Mouse (Mus musculus) heart, postnatal 0 days (tissue): ENCODE measurements around the gene Rap1gap2. TPM values are rescaled to one million over a fixed set of nuclear protein-coding genes. Genes with fewer than 3 reads are reported as not detected.

Experiments used
- ATAC-seq: fragments of 200-750 bp; cut with Nextera tagmentation; 2 replicates; pipeline ENCODE4 v1.8.0; 2017; ENCODE audit warnings: low read depth, moderate number of reproducible peaks, moderate library complexity; ENCODE audit not compliant: insufficient read depth
- DNase-seq: peaks from one replicate; pipeline ENCODE4 v3.0.0-alpha.2; 2016; ENCODE audit warnings: low spot score
- H3K27ac ChIP-seq: fragments of 300-500 bp; sonication (generic); 2 replicates; pipeline ENCODE4 v1.5.1; 2014; ENCODE audit warnings: low read depth, mild to moderate bottlenecking
- H3K27me3 ChIP-seq: fragments of 300-500 bp; sonication (generic); 2 replicates; pipeline ENCODE4 v1.6.1; 2014; ENCODE audit warnings: low read length, mixed read lengths; ENCODE audit not compliant: control insufficient read depth, insufficient read depth
- H3K36me3 ChIP-seq: fragments of 300-500 bp; sonication (generic); replicated peaks from 2 replicates; pipeline ENCODE4 v1.6.1; 2014; ENCODE audit warnings: low read length, mixed read lengths; ENCODE audit not compliant: control insufficient read depth, insufficient read depth
- H3K4me1 ChIP-seq: fragments of 300-500 bp; sonication (generic); 2 replicates; pipeline ENCODE4 v1.6.1; 2014; ENCODE audit warnings: antibody characterized with exemption; ENCODE audit not compliant: control insufficient read depth, insufficient read depth
- H3K4me2 ChIP-seq: fragments of 300-500 bp; sonication (generic); 2 replicates; pipeline ENCODE4 v1.6.1; 2014; ENCODE audit warnings: low read depth, mild to moderate bottlenecking, low read length, moderate library complexity
- H3K4me3 ChIP-seq: fragments of 300-500 bp; sonication (generic); 2 replicates; pipeline ENCODE4 v1.5.1; 2014; ENCODE audit warnings: low read depth, low read length
- H3K9ac ChIP-seq: fragments of 300-500 bp; sonication (generic); replicated peaks from 2 replicates; pipeline ENCODE4 v1.6.1; 2014; ENCODE audit warnings: low read depth, low read length, mixed read lengths
- H3K9me3 ChIP-seq: fragments of 300-500 bp; sonication (generic); replicated peaks from 2 replicates; pipeline ENCODE4 v1.6.1; 2016; ENCODE audit warnings: low read length; ENCODE audit not compliant: control insufficient read depth
- CTCF ChIP-seq: IDR thresholded peaks from 2 replicates; pipeline ENCODE4 v1.5.1; 2016; ENCODE audit warnings: antibody characterized with exemption, control low read depth, low read depth
- EP300 ChIP-seq: IDR thresholded peaks from 2 replicates; pipeline ENCODE4 v1.6.1; 2016; ENCODE audit warnings: antibody characterized with exemption, low read depth
- WGBS: fragments of 180-500 bp; shearing (Covaris S2); extraction: QIAGEN DNeasy Blood & Tissue Kit; methylation state at CpG from one replicate; pipeline ENCODE4 v1.1.7; 2014; 5-methylcytosine and 5-hydroxymethylcytosine counted together
- polyA plus RNA-seq: library from polyadenylated mRNA; unstranded; fragments of >200 nt; fragmentation: Nextera tagmentation; extraction: Ambion mirVana; gene quantifications from 2 replicates; pipeline ENCODE4 v1.2.1, GENCODE M21; 2015
- total RNA-seq: library from RNA; depleted of rRNA; stranded (reverse); fragments of >200 nt; gene quantifications from 2 replicates; pipeline ENCODE4 v1.2.3, GENCODE M21; 2014; ENCODE audit warnings: low replicate concordance

Rap1gap2 gene
- total and polyA plus RNA-seq, 2 experiments from 2014 or later = 5.6 to 16.5 TPM

GRCm38 (mm10) chr11:74524050-74524965 lies 86.4 kb downstream of the Rap1gap2 start:
- Histone ChIP-seq H3K36me3 (no peaks in the 10 kb centered on the region), H3K4me3 (no peak overlapping the region), H3K27me3 (peaks cover 17% of the 10 kb centered on the region; the same call in 1 of the 2 replicates), H3K9ac (no peak overlapping the region), H3K4me1 (peaks cover 24% of the 10 kb centered on the region), H3K9me3 (no peaks in the 10 kb centered on the region), H3K27ac (no peak overlapping the region), H3K4me2 (no peak overlapping the region)
- DNase-seq = no peak
- WGBS = 61% methylated on average over 9 of the region's 9 CpGs
- no peak for ATAC-seq
- no peak for TF ChIP-seq EP300
- TF ChIP-seq CTCF = no peak

GRCm38 (mm10) chr11:74523210-74523951 lies 87.3 kb downstream of the Rap1gap2 start:
- Histone ChIP-seq H3K9ac (peak overlapping the region; percentile 49; the same call in 1 of the 2 replicates), H3K27ac (peak overlapping the region; percentile 36), H3K4me2 (peak overlapping the region; percentile 92), H3K27me3 (peaks cover 17% of the 10 kb centered on the region; the same call in 1 of the 2 replicates), H3K4me1 (peaks cover 24% of the 10 kb centered on the region), H3K36me3 (no peaks in the 10 kb centered on the region), H3K9me3 (no peaks in the 10 kb centered on the region), H3K4me3 (peak overlapping the region; percentile 63)
- DNase-seq = no peak
- ATAC-seq = no peak
- 13% methylated on average over 30 of the region's 30 CpGs for WGBS
- TF ChIP-seq CTCF (no peak), EP300 (no peak)

- Histone ChIP-seq H3K9me3 (no peaks in the 10 kb centered on the region), H3K4me2 (peak overlapping the region; percentile 92), H3K9ac (peak overlapping the region; percentile 49), H3K27ac (peak overlapping the region; percentile 36), H3K4me1 (peaks cover 24% of the 10 kb centered on the region), H3K36me3 (no peaks in the 10 kb centered on the region), H3K4me3 (peak overlapping the region; percentile 63), H3K27me3 (peaks cover 17% of the 10 kb centered on the region; the same call in 1 of the 2 replicates)
- under 1% methylated on average over 66 of the region's 87 CpGs for WGBS
- peak; percentile 46 for DNase-seq
- TF ChIP-seq CTCF (no peak), EP300 (no peak)
- peak; percentile 72 for ATAC-seq
Observed at GRCm38 (mm10) chr11:74522487-74523209, 88.1 kb downstream of the Rap1gap2 start.

GRCm38 (mm10) chr11:74521981-74522486 lies 88.7 kb downstream of the Rap1gap2 start:
- Histone ChIP-seq H3K27me3 (peaks cover 17% of the 10 kb centered on the region; the same call in 1 of the 2 replicates), H3K27ac (peak overlapping the region; percentile 36), H3K4me3 (peak overlapping the region; percentile 63), H3K9me3 (no peaks in the 10 kb centered on the region), H3K4me1 (peaks cover 24% of the 10 kb centered on the region), H3K4me2 (peak overlapping the region; percentile 92), H3K9ac (peak overlapping the region; percentile 49), H3K36me3 (no peaks in the 10 kb centered on the region)
- ATAC-seq = peak; percentile 31; the same call in 1 of the 2 replicates
- DNase-seq = no peak
- TF ChIP-seq CTCF (no peak), EP300 (no peak)
- WGBS = under 1% methylated on average over 28 of the region's 29 CpGs

GRCm38 (mm10) chr11:74520201-74520600 lies 90.5 kb downstream of the Rap1gap2 start:
- DNase-seq (no peak), ATAC-seq (no peak)
- peaks cover 27% of the 10 kb centered on the region for H3K4me1 ChIP-seq
- H3K27ac ChIP-seq = no peak overlapping the region
- no peaks in the 10 kb centered on the region for H3K36me3 ChIP-seq
- no peak overlapping the region for H3K9ac ChIP-seq
- H3K4me3 ChIP-seq = no peak overlapping the region
- WGBS = 69% methylated on average over 3 of the region's 3 CpGs
- TF ChIP-seq EP300 = no peak
- no peak for TF ChIP-seq CTCF
- no peak overlapping the region for H3K4me2 ChIP-seq
- H3K27me3 ChIP-seq = peaks cover 17% of the 10 kb centered on the region; the same call in 1 of the 2 replicates
- H3K9me3 ChIP-seq = no peaks in the 10 kb centered on the region
